Mouse (Mus musculus) liver, postnatal 0 days (tissue): ENCODE measurements around the gene Ifit2.
"Not testable (repeated sequence)": the region's sequence is repeated elsewhere in the genome, so short reads cannot be mapped to it uniquely, and the experiment has no call there.

ENCODE experiments used
- CTCF ChIP-seq: sonication (generic); IDR thresholded peaks from 2 replicates; pipeline ENCODE4 v1.5.1; 2016; ENCODE audit warnings: antibody characterized with exemption, low read depth
- EP300 ChIP-seq: IDR thresholded peaks from 2 replicates; pipeline ENCODE4 v1.6.1; 2016; ENCODE audit warnings: antibody characterized with exemption, low read depth, mild to moderate bottlenecking

- not testable (repeated sequence) for TF ChIP-seq CTCF
- peak; percentile 23; the same call in 1 of the 2 replicates for TF ChIP-seq EP300
These were observed 37.6 kb downstream of the Ifit2 start for GRCm38 (mm10) chr19:34587898-34588692.
